Mouse (Mus musculus) retina, postnatal 7 days (tissue): Measurements from ENCODE around the gene Eef2k.

Experiments
- DNase-seq: peaks from one replicate; pipeline ENCODE4 v3.0.0-alpha.2; 2012; ENCODE audit warnings: low read depth, low spot score

Gene Eef2k

DNA sequence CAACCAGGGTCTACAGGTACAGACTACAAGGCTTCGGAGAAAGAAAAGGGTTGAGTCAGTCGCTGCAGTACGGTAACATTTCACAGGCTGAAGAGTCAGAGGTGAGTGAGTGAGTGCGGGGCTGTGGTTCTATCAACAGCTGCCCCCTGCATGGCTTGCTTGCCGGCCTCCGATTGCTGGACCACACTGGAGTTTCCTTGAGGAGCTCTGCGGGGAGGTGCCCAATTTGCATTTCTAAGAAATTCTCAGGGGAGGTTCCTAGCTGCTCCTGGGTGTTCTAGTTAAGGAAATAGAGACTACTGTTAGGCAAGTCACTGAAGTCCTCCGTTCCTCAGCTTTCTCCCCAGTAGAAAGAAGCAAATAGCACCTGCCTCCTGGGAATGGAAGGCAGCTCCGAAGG lies 2.1 kb downstream of the Eef2k start:
- DNase-seq: no peak

- DNase-seq: no peak
These were observed 6.3 kb downstream of the Eef2k start for GRCm38 (mm10) chr7:120848831-120849512.

- DNase-seq: no peak
These were observed 7.5 kb downstream of the Eef2k start for GRCm38 (mm10) chr7:120850165-120850564.

DNA sequence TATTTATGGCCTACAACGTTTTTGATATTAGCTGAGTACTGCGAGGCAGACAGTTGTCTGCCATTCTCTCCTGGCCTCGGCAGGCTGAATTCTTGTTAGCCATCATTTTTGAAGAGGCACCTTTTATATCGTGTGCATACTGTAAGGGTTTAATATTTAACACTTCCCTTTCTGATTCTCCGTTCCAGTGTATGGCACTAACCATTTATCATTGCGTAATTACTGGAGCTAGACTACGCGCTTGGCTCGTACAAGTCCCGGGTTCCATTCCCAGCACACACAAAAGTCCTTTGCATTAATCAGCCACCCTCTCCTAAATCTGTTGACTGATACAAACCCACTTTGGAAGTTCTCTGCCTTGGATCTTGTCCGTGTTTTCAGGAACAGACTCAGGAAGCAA lies 17.2 kb downstream of the Eef2k start:
- no peak for DNase-seq

GRCm38 (mm10) chr7:120860799-120861487 lies 18.3 kb downstream of the Eef2k start:
- no peak for DNase-seq

DNA sequence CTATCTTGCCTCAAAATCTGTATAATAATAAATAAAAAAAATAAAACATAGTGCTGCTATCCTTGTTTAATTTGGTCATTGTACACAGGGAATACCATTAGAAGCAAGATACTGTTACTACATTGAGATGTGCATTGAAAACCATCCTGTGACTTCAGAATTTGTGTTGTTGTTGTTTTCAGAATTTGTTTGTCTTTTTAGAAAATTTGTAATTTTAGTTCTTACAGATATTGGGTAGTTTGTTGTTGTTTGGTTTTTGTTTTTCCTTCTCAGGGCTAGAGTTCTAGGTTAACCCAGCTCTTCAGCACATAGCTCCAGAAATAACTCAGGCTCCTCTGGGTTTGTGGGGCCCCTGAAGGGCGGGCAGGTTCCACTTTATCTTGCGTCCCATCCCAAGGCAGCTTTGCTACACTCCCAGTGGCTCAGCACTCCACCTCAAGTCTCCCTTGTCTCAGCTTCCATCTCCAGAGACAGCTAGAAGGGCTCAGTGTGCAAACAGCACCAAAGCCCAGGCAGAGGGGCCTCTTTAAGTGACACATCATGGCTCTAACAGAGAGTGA lies 18.9 kb downstream of the Eef2k start:
- DNase-seq: no peak

- no peak for DNase-seq
These were observed 19.6 kb downstream of the Eef2k start for GRCm38 (mm10) chr7:120862196-120862595.

DNA sequence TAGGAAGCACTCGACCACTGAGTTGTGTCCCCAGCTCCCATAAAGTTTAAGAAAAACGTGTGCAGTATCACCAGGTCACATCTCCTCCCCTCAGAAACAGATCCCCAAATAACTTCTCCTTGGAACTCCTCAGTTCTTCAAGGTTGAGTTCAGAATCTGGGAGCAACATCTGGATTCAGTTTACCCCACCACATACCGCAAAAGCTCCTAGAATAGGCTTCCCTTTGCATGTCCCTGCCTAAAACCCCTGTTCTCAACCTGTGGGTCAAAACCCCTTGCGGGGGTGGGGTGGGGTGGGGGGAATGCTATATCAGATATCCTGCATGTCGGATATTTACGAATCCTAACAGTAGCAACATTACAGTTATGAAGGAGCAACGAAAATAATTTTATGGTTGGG lies 20.0 kb downstream of the Eef2k start:
- DNase-seq: no peak

GRCm38 (mm10) chr7:120863476-120863875 lies 20.8 kb downstream of the Eef2k start:
- no peak for DNase-seq

GRCm38 (mm10) chr7:120865100-120865499 lies 22.5 kb downstream of the Eef2k start:
- no peak for DNase-seq

- no peak for DNase-seq
These were observed 23.2 kb downstream of the Eef2k start for GRCm38 (mm10) chr7:120865832-120866231.

GRCm38 (mm10) chr7:120866684-120867083 lies 24.1 kb downstream of the Eef2k start:
- no peak for DNase-seq

DNA sequence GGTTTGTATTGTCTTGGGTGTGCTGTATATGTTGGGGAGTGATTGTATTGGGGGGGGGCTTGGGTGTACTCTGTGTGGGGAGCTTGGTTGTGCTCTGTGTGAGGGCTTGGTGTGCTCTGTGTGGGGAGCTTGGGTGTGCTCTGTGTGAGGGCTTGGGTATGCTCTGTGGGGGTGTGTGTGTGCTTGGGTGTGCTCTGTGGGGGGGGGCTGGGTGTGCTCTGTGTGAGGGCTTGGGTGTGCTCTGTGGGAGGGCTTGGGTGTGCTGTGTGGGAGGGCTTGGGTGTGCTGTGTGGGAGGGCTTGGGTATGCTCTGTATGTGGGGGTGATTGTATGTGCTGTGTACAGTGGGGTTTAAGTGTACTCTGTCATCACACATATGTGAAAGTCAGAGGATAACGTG lies 25.1 kb downstream of the Eef2k start:
- DNase-seq: no peak

DNA sequence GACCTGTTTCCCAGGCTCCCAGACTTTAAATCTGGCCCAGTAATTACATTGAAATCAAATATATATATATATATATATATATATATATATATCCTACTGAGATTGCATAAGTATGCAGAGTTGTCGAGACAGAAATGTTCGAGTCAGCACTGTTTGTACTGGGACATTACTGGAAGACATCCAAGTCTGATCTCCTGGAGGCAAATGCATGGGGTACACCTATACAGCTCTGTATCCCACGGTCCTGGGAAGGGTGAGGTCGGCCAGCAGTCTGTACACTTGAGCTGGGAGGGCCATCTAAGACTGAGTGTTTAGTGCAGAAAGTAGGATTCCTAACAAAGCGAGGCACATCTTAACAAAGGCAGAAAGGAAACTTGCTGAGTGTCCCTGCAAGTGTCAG lies 27.3 kb downstream of the Eef2k start:
- DNase-seq: no peak

DNA sequence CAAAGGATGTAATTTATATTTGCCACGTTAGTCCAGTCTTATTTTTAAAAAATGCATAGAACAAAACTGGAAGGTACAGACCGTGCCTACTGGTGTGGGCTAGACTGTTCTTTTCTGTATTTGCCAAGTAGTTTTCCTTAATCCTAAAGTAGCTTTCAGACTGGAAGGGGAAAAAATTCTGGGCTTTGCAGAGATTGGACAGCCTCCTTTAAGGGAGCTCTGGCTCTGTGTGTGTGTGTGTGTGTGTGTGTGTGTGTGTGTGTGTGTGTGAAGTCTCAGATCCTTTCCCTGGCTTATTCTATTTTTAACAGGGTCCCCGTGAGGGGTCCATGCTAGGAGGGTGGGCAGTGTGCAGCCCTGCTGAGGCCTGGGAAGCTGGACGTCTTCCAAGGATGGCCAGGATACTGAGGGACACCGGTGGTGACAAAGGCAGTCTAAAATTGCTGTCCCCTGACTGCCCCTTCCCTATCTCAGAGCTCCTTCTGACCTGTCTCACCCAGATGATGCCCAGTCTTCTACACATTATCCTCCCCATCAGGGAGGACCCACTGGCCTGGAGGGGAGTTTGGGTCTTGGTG lies 27.9 kb downstream of the Eef2k start:
- no peak for DNase-seq

GRCm38 (mm10) chr7:120873083-120873482 lies 30.5 kb downstream of the Eef2k start:
- DNase-seq: no peak

- DNase-seq: no peak
These were observed 31.4 kb downstream of the Eef2k start for GRCm38 (mm10) chr7:120874021-120874420.

- no peak for DNase-seq
These were observed 32.3 kb downstream of the Eef2k start for GRCm38 (mm10) chr7:120874764-120875539.

GRCm38 (mm10) chr7:120875540-120876388 lies 33.1 kb downstream of the Eef2k start:
- DNase-seq: no peak

DNA sequence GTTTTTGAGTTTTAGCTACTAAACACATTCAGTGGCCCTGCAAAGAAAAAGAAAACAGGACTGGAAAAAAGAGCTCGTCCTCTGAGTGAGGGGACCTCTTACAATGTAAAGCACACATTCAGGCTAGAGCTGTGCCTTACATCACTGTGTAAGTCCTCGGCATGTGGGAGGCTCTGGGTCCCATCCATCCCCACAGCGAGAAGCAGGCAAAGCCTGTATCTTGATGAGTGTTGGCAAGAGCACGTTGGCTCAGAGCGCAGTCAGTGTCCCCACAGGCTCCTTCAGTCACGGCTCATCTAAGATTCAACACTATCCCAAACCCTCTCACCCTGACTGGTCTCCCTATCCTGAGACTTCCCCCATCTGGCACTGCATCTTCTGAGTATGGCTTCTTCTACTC lies 35.6 kb downstream of the Eef2k start:
- DNase-seq: no peak

GRCm38 (mm10) chr7:120879972-120880371 lies 37.3 kb downstream of the Eef2k start:
- DNase-seq: no peak
